Mouse (Mus musculus) ES-E14 (cell line): ENCODE data around the gene Ptpn13. TPM values are rescaled to one million over a fixed set of nuclear protein-coding genes. Genes with fewer than 3 reads are reported as not detected.

Experiments used
- DNase-seq: peaks from one replicate; pipeline ENCODE4 v3.0.0-alpha.2; 2013; ENCODE audit warnings: low read depth, low spot score
- H3K27ac ChIP-seq: 2 replicates; pipeline ENCODE4 v1.5.1; 2012; ENCODE audit warnings: low read depth, mild to moderate bottlenecking, low read length, moderate library complexity, mixed read lengths; ENCODE audit not compliant: poor library complexity, insufficient read depth, severe bottlenecking
- H3K36me3 ChIP-seq: 2 replicates; pipeline ENCODE4 v1.6.1; 2012; ENCODE audit warnings: mild to moderate bottlenecking, low read length, moderate library complexity, mixed read lengths; ENCODE audit not compliant: control insufficient read depth, poor library complexity, insufficient read depth, severe bottlenecking
- H3K4me1 ChIP-seq, 2 experiments: fragments of 150-350 bp in 1 of 2; sonication (generic) in 1 of 2; 2 replicates each; pipeline ENCODE4 v1.6.1; 2012; ENCODE audit warnings: low read length in 2 of 2, mild to moderate bottlenecking in 1 of 2, mixed read lengths in 1 of 2; ENCODE audit not compliant: control insufficient read depth in 2 of 2, insufficient read depth in 2 of 2, poor library complexity in 1 of 2
- H3K4me3 ChIP-seq, 2 experiments: fragments of 150-350 bp in 1 of 2; sonication (generic) in 1 of 2; 2 replicates each; pipeline ENCODE4 v1.5.1; 2012; ENCODE audit warnings: low read length in 2 of 2, low read depth in 1 of 2, mild to moderate bottlenecking in 1 of 2, mixed read lengths in 1 of 2; ENCODE audit not compliant: insufficient read depth in 1 of 2, poor library complexity in 1 of 2, severe bottlenecking in 1 of 2
- H3K9ac ChIP-seq: 2 replicates; pipeline ENCODE4 v1.6.1; 2012; ENCODE audit warnings: low read depth, mild to moderate bottlenecking, low read length, mixed read lengths; ENCODE audit not compliant: poor library complexity, insufficient read depth, severe bottlenecking
- H3K9me3 ChIP-seq: fragments of 150-350 bp; sonication (generic); 2 replicates; pipeline ENCODE4 v1.6.1; 2012; ENCODE audit warnings: low read depth, mild to moderate bottlenecking, low read length; ENCODE audit not compliant: control insufficient read depth, insufficient read depth
- CHD2 ChIP-seq: IDR thresholded peaks from 2 replicates; pipeline ENCODE4 v1.6.1; 2014; ENCODE audit warnings: mild to moderate bottlenecking, low read depth, low read length, inconsistent platforms
- HCFC1 ChIP-seq: IDR thresholded peaks from 2 replicates; pipeline ENCODE4 v1.6.1; 2012; ENCODE audit warnings: low read length, inconsistent platforms, borderline replicate concordance; ENCODE audit not compliant: insufficient read depth
- MAFK ChIP-seq: IDR thresholded peaks from 2 replicates; pipeline ENCODE4 v1.6.1; 2014; ENCODE audit warnings: mild to moderate bottlenecking, low read depth, low read length, inconsistent platforms; ENCODE audit not compliant: insufficient read depth
- ZC3H11A ChIP-seq: IDR thresholded peaks from 2 replicates; pipeline ENCODE4 v1.6.1; 2012; ENCODE audit warnings: low read depth, mild to moderate bottlenecking, inconsistent platforms, low read length, borderline replicate concordance
- ZNF384 ChIP-seq: IDR thresholded peaks from 2 replicates; pipeline ENCODE4 v1.6.1; 2012; ENCODE audit warnings: low read depth, low read length, inconsistent platforms
- in situ Hi-C, 2 experiments: fragments of 600-800 bp; cut with MboI; formaldehyde crosslinking; loops; one replicate each; pipeline ENCODE4 v1.15.1; 2025; ENCODE audit warnings: low sequenced_read_pairs in 2 of 2, inconsistent platforms in 1 of 2; ENCODE audit not compliant: unreplicated experiment in 2 of 2
- total RNA-seq: library from RNA; depleted of rRNA; stranded (reverse); fragments of 300-350 nt; gene quantifications from 2 replicates; pipeline ENCODE4 v1.2.3, GENCODE M21; 2012

Gene Ptpn13
- total RNA-seq, 1 experiment: 12.6 TPM

GRCm38 (mm10) chr5:103598264-103598663 is 173.3 kb downstream of the Ptpn13 start:
- in situ Hi-C loops: no loop called here
- H3K4me1 ChIP-seq: no peaks in the 10 kb centered on the region; a peak in 1 of 4 replicates
- no peaks in the 10 kb centered on the region for H3K9me3 ChIP-seq
- no peak overlapping the region for H3K27ac ChIP-seq
- no peak overlapping the region for H3K4me3 ChIP-seq
- DNase-seq: no peak
- TF ChIP-seq HCFC1 (no peak), ZC3H11A (no peak), MAFK (no peak), ZNF384 (no peak), CHD2 (no peak)
- no peak overlapping the region for H3K9ac ChIP-seq
- H3K36me3 ChIP-seq: no peaks in the 10 kb centered on the region

- no peak overlapping the region for H3K27ac ChIP-seq
- in situ Hi-C loops: no loop called here
- no peak overlapping the region for H3K9ac ChIP-seq
- H3K4me1 ChIP-seq: no peaks in the 10 kb centered on the region; a peak in 1 of 4 replicates
- H3K36me3 ChIP-seq: no peaks in the 10 kb centered on the region
- no peak for DNase-seq
- no peaks in the 10 kb centered on the region for H3K9me3 ChIP-seq
- H3K4me3 ChIP-seq: no peak overlapping the region
- TF ChIP-seq ZC3H11A (no peak), HCFC1 (no peak), CHD2 (no peak), ZNF384 (no peak), MAFK (no peak)
Measured at GRCm38 (mm10) chr5:103598881-103599280, 173.9 kb downstream of the Ptpn13 start.

- Histone ChIP-seq H3K9ac (no peak overlapping the region), H3K36me3 (no peaks in the 10 kb centered on the region), H3K9me3 (no peaks in the 10 kb centered on the region), H3K4me1 (no peaks in the 10 kb centered on the region; a peak in 1 of 4 replicates), H3K4me3 (no peak overlapping the region), H3K27ac (no peak overlapping the region)
- no peak for TF ChIP-seq CHD2
- TF ChIP-seq ZC3H11A: no peak
- no peak for TF ChIP-seq ZNF384
- TF ChIP-seq MAFK: no peak
- TF ChIP-seq HCFC1: no peak
- DNase-seq: no peak
- in situ Hi-C loops: no loop called here
Measured at GRCm38 (mm10) chr5:103603115-103603893, 178.3 kb downstream of the Ptpn13 start.

GRCm38 (mm10) chr5:103605707-103606106 is 180.7 kb downstream of the Ptpn13 start:
- no peak for DNase-seq
- no peaks in the 10 kb centered on the region for H3K9me3 ChIP-seq
- in situ Hi-C loops: no loop called here
- H3K4me1 ChIP-seq: no peaks in the 10 kb centered on the region; a peak in 1 of 4 replicates
- no peak overlapping the region for H3K4me3 ChIP-seq
- no peak for TF ChIP-seq HCFC1
- no peak overlapping the region for H3K9ac ChIP-seq
- H3K27ac ChIP-seq: no peak overlapping the region
- H3K36me3 ChIP-seq: no peaks in the 10 kb centered on the region

GRCm38 (mm10) chr5:103610148-103610547 is 185.2 kb downstream of the Ptpn13 start:
- in situ Hi-C loops: no loop called here
- H3K4me3 ChIP-seq: no peak overlapping the region
- no peaks in the 10 kb centered on the region for H3K4me1 ChIP-seq
- no peaks in the 10 kb centered on the region for H3K9me3 ChIP-seq
- no peak for DNase-seq
- TF ChIP-seq HCFC1 (no peak), MAFK (no peak), ZC3H11A (no peak), ZNF384 (no peak), CHD2 (no peak)
- no peak overlapping the region for H3K27ac ChIP-seq
- H3K36me3 ChIP-seq: no peaks in the 10 kb centered on the region
- no peak overlapping the region for H3K9ac ChIP-seq
